Mouse (Mus musculus) lung, postnatal 0 days (tissue): ENCODE measurements at regions not wholly inside any gene's neighbourhood (a gene's known extent, or its start where the extent isn't known, plus 50 kb on each side); places are given as distances from the start of the nearest gene placed in this dataset.

Experiments used
- CTCF ChIP-seq: IDR thresholded peaks from 2 replicates; pipeline ENCODE4 v1.5.1; 2016; ENCODE audit warnings: antibody characterized with exemption, mild to moderate bottlenecking
- EP300 ChIP-seq: IDR thresholded peaks from 2 replicates; pipeline ENCODE4 v1.6.1; 2016; ENCODE audit warnings: antibody characterized with exemption, mild to moderate bottlenecking, control low read depth

DNA sequence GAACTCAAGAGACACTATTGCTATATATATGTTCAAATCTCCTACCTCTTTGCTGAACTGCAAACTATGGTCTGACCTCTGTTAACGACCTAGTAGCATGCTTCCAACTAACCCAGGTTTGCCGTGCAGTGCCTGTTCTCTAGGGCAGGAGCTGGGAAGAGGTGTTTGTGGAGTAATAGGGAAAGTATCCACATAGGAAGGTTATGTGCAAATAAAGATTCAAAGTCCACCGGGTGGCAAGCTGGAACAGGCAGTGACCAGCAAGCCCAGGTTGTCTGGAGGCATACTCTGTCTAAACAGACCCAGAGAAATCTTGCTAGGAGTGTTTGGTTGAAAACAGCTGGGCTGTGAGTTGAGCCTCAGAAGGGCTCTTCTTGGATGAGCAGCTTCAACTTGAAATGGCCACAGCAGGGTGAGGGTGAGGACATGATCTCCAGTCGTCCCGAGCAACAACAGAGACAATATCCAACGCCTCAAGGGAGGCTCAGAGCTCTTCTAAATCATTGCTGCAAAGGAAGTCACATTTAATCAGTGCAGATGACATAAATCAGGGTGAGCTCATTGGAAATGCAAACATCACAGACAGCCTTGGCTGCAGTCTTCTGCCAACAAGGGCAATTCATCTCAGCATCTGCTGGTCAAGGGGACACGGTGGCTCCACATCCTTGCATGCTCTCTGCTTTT is 846.7 kb downstream of the Synb start:
- TF ChIP-seq CTCF (no peak), EP300 (no peak)
